Mouse (Mus musculus) layer of hippocampus, adult 2 months (tissue): ENCODE measurements around the gene Magea5. TPM values are rescaled to one million over a fixed set of nuclear protein-coding genes. Genes with fewer than 3 reads are reported as not detected.
"Not testable (repeated sequence)": the region's sequence is repeated elsewhere in the genome, so short reads cannot be mapped to it uniquely, and the experiment has no call there.

ENCODE experiments used
- DNase-seq, 2 experiments: peaks; one replicate each; pipeline ENCODE4 v3.0.0; 2022; ENCODE audit warnings: low spot score in 2 of 2
- H3K27ac ChIP-seq: fragments of 200-600 bp; 2 replicates; pipeline ENCODE4 v1.8.1; 2022
- H3K4me3 ChIP-seq: fragments of 200-600 bp; 2 replicates; pipeline ENCODE4 v1.8.1; 2022; ENCODE audit warnings: mild to moderate bottlenecking
- CTCF ChIP-seq: fragments of 200-600 bp; conservative IDR thresholded peaks from 2 replicates; pipeline ENCODE4 v1.8.1; 2022; ENCODE audit warnings: antibody characterized with exemption, mild to moderate bottlenecking, moderate library complexity
- long read RNA-seq, 2 experiments: library from polyadenylated mRNA; stranded (forward); transcript quantifications; one replicate each; pipeline ENCODE4 v2.0.0; 2021; ENCODE audit warnings: borderline mapping rate in 2 of 2
- total RNA-seq, 2 experiments: library from RNA; stranded (reverse); gene quantifications; 2 replicates each; pipeline ENCODE4 v1.2.3; 2021

Gene Magea5
- total RNA-seq = not detected
- long read RNA-seq, experiment 1 = 0 reads
- long read RNA-seq, experiment 2 = 0 reads

GRCm38 (mm10) chrX:155063045-155063444 is at the start of gene Magea5:
Gene Magea5 (minus strand): TSS chrX:155063145.
- H3K4me3 ChIP-seq, H3K27ac ChIP-seq, DNase-seq: not testable (repeated sequence)

- TF ChIP-seq CTCF = peak; percentile 73
- Histone ChIP-seq H3K4me3 (no peak overlapping the region), H3K27ac (no peak overlapping the region)
- DNase-seq = peak in 1 of 2 experiments; percentile 9
These were observed 35.1 kb upstream of the Magea5 start for GRCm38 (mm10) chrX:155098024-155098423.

- not testable (repeated sequence) for DNase-seq, H3K4me3 ChIP-seq, H3K27ac ChIP-seq
These were observed 30.6 kb upstream of the Magea5 start, which contains the start of gene Magea2 for GRCm38 (mm10) chrX:155093566-155093965. Gene Magea2 (minus strand): TSS chrX:155093666.

GRCm38 (mm10) chrX:155089693-155090092 is 26.7 kb upstream of the Magea5 start, which contains the start of gene Magea1:
Gene Magea1 (minus strand): TSS chrX:155089793.
- not testable (repeated sequence) for H3K4me3 ChIP-seq, H3K27ac ChIP-seq, DNase-seq

Other genes with a start within 250 kb of the Magea5 start
- gene Cldn34b1, start 172.9 kb downstream of the Magea5 start, total RNA-seq = not detected
- not detected for gene Magea6, start 127.2 kb downstream of the Magea5 start, total RNA-seq
- gene Magea3, start 113.6 kb downstream of the Magea5 start, total RNA-seq = not detected
- gene Magea8, start 67.3 kb downstream of the Magea5 start, total RNA-seq = not detected
- not detected for gene Magea1, start 26.6 kb upstream of the Magea5 start, total RNA-seq
- not detected for gene Magea2, start 30.5 kb upstream of the Magea5 start, total RNA-seq
- gene Cldn34b2, start 65.3 kb upstream of the Magea5 start, total RNA-seq = not detected
- 10 to 100 TPM; 59.7 to 63.0 TPM for gene Sat1, start 153.3 kb upstream of the Magea5 start, total RNA-seq
- 10 to 100 TPM; 19.3 to 19.8 TPM for gene Acot9, start 199.3 kb upstream of the Magea5 start, total RNA-seq